Mouse (Mus musculus) common myeloid progenitor, adult 5-6 weeks (primary cell): ENCODE data around the gene Mb. TPM values are rescaled to one million over a fixed set of nuclear protein-coding genes. Genes with fewer than 3 reads are reported as not detected.

Experiments used
- ATAC-seq: replicated peaks from 2 replicates; pipeline ENCODE4 v1.8.0; 2016; ENCODE audit warnings: low read depth, mild to moderate bottlenecking, moderate TSS enrichment, inconsistent platforms; ENCODE audit not compliant: poor library complexity, severe bottlenecking
- total RNA-seq: library from RNA; stranded (forward); fragments of 200-1000, 187-1606 nt; gene quantifications from 2 replicates; pipeline ENCODE4 v1.2.3, GENCODE M21; 2017

Mb gene
- total RNA-seq, 1 experiment from 2014 or later: not detected

DNA sequence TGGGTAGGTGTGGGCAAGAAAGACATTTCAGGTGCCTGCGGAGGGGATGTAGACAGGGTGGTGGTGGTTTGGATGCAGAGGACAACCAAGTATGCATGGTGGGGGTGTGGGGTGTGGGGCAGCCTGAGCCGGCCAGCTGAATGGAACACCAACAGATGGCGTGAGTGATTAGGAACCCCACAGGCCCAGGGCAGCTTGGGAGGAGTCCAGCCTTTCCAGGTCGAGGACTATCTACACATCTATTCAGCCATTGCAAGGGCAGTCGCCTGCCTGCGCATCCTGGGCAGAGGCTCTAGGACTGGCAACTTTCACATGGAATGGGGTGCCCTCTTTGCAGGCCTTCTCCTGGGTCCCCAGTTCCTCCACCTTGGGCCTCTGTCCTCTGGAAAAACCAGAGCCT lies 15.9 kb downstream of the Mb start:
- no peak for ATAC-seq

DNA sequence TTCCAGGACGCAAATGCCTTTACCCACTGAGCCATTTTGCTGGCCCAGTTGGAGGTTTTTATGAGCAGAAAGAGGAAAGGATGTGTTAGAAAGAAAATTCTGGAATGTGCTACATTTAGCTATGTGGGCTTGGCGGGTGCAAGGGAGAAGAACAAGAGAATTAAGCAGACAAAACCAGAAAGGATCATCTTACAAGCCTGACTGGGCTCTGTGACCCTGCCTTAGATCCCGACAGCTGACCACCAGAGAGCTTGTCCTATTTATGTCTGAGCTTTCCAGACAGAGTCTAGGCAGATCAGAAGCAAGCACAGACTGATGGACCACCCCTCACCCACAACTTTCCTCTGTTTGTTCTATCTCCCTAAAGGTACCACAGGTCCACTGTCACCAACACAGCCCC lies 19.2 kb downstream of the Mb start:
- no peak for ATAC-seq

DNA sequence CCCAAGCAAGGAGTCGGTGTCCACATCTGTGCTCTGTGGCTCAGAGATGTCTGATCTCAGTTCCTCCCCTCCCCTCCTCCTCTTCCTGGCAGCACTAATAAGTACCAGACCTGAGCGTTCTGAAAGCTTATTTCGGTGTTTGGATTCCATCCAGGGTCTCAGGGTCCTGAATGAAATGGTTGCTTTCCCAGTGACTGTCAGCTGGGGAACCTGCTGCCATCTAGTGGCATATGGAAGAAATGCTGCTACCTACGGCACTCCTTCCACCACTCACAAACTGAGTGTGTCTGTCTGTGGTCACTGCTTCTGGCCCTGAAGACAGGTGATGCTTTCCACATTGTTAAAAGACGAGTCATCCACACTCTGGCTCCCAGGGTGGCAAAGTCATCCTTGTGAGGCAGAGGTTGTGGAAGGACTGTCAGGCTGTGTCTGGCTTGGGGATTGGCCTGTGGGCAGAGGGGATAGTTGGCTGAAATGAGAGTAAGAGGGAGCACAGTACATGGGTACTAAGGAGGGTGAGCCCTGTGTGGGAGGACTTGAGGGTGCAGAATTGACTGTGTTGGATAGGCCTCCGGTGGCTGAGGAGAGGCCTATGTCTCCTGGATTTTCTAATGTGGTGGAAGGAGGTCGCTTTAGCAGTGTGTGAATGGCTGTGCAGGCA lies 21.0 kb downstream of the Mb start:
- ATAC-seq: peak; percentile 56; the same call in 1 of the 2 replicates

DNA sequence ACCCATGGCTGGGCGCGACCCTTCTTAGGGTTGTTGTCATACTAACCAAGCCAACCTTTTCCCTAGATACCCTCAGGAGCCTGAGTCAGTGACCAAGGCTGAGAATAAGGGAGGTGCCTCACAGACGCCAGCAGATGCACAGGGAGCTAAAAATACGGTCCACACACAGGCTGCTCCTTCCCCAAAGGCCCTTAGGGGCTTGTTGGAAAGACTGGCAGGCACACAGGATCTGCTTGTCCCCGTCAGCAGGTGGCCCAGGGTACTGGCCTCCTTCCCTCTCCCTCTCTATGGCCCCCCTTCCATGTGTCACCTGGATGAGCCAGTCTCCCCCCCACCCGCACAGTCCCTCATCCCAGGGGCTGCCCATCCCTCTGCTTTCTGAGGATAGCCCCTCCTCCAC lies 22.8 kb downstream of the Mb start:
- ATAC-seq: no peak

DNA sequence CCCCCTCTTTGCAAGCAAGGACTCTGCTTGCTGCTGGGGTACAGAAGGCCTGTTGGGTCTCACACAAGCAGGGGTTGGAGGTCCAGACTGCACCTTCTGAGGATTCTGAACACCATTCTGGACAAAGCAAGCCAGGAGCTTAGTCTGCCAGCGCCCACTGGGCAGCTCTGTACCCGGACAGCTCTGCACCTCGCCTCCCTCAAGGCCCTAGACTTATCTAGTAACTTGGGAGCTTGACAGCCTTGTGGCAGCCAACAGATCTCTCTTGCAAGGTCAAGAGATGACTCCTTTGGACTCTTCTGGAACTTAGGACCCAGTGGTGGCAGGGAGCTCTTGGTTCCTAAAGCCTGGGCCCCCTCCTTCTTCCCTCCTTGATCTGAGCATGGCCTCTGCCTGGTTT lies 23.4 kb downstream of the Mb start:
- ATAC-seq: no peak

DNA sequence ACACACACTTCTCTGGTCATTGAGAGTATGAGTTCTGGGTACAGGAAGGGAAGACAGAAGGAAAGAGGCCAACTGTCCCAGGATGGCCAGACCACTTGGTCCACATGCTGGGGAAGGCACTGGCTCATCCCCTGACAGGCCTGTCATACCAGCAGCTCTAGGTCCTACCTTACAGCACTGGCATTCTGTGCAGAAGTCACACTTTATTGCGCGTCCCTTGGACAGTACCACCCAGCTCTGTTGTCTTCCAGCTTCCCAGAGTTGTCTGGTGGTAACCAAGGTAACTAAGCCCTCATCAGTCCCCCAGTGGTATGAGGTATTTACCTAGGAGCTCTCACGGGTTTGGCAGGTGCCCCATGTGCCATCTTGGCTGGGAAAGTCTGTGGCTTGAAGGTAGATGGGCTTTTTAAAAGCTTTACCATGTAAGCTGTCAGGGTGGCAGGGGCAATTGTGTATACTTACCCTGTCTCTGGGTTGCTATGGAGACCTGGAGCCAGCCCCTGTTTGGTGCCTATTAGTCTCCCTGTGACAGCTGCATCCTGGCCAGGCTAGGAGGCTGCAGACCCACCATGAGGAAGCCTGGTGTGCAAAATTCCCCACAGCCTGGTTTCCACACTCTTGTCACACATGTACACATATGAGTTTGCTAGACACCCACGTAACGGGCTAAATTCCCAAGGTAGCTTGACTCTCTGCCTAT lies 24.4 kb downstream of the Mb start:
- ATAC-seq: no peak

DNA sequence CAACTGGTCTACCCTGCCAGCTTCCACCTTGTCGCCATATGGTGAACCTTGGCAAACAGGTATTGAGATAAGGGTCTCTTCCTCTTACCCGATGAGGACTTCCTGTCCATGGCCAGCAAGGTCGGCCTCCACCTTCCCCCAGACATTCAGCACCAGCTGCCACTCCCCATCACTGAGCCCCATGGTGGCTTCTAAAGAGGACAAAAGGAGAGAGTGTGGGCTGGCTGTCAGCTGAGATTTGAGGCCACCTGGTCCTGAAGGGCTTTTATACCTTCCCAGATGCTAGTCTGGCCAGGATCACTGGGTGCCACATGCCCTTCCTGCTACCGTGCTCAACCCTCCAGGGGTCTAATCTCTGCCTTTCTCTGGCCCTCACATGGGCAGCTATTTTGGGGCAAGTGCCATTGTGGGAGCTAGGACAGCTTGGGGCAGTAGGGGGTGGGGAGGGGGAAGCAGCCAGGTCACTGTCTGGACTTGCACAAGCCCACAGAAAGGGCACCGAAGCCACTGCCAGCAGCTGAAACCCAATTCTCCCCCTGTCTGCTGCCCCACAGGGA lies 28.0 kb downstream of the Mb start:
- no peak for ATAC-seq

DNA sequence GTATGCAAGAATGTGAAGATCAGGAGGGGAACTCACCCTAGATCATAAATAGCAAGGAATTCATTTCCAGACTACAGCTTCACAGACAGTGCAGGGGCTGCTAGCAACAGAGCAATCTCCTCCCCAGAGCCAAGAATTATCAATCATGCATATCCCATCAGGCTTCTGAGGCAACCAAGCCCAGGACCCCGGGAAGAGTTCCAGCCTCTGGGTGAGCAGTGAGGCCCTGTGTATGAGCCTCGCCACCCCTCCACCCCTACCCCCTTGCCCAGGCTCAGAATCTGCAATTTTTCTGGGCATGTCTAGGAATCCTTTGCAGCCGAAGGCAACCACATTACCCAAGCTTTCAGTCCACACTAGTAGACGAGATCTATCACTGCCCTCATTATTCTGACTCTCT lies 28.6 kb downstream of the Mb start:
- no peak for ATAC-seq

DNA sequence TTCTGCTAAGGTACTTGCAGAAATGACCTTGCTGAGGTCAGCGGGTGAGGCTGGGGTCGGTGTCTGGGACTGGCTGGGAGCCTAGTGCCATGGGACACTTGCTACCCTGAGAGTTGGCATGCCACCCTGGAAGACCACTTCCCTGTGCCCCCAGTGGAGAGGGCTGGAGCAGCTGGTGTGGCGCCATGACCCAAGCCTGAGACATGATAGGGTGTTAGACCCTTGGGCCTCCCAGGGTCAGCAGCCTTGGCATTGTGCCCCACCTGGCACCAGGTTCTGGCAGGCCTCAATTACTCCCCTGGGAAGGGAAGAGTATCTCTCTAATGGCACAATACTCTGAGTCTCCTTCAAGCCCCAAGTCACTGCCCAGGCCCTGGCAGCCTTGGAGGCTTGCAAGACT lies 29.4 kb downstream of the Mb start:
- no peak for ATAC-seq

DNA sequence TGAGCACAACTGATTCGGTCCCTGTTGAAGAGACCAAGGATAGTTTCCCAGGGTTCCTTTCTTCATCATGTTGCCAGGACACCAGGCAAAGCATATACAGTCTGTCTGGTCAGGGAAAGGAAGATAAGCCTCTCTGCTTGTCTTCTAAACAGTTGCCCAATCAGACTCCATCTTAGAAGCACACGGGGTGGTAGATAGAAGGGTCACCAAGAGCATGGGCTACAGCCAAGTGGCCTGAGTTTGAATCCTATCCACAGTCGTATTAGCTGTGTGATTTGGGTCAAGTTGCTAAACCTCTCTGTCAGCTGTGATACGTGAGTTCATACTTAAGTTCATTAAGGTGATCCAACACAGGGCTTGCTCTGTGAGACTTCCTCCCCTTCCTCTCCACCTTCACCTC lies 30.3 kb downstream of the Mb start:
- ATAC-seq: no peak

DNA sequence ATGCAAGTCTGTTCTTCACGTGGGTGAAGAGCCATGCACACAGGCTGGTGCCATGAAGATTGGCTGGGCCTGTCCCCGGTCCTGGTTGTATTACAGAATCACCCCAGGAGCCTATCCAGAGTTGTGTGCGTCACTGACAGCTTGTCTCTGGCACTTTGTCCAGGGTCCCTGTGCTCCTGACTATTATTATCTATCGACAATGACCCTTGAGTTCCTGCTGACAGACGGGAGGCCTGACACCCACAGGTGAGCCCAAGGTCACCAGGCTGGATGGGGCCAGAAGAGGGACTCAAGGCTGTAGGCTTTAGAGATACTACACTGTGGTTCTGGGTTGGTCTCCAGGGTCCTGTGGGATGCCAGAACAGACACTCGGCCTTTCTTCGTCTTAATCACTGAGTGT lies 30.9 kb downstream of the Mb start:
- ATAC-seq: no peak

DNA sequence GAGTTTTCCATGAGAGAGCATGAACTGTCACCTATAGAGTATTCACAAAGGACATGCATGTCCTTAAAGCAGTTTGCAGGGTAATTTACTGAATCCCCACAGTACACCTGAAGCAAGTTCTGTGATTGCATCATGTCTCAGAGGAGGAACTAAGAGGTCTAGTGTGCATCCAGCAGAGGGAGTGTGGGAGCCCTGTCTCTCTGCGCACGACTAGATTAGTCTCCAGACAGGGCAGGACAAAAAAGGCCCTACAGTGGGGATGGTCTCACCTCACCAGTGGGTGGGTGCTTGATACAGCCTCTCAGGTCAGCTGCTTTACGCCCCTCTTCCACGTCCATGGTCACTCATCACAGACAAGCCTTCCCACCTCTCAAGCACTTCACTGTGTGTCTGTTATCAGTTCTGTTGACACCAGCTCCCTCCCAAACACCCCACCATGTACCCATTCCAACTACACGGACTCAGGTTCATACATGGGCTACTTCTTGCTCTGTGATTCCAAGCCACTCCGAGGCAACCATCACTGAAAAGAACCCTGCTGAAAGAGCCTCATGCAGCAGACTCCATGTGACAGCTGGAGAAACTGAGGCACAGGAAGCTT lies 31.6 kb downstream of the Mb start:
- ATAC-seq: 0 out of 2 replicates have a peak, but pooled peaks have one; percentile 32

DNA sequence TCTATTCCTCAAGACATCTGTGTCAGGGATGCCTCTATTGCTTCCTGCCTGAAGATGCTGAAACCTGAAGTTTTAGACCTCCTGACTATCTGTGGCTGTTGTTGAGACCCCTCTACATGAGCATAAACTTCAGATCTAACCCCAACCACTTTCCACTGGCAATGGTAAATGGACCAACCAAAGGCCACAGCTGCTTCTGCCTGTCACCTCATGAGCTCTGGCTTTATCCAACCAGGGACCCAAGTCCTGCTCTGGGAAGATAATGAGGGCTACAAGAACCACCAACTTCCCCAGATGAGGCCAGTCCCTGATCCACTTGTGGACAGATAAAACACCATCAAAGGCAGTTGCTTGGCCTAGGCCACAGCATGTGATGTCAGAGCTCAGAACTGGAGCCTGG lies 32.6 kb downstream of the Mb start:
- ATAC-seq: no peak

DNA sequence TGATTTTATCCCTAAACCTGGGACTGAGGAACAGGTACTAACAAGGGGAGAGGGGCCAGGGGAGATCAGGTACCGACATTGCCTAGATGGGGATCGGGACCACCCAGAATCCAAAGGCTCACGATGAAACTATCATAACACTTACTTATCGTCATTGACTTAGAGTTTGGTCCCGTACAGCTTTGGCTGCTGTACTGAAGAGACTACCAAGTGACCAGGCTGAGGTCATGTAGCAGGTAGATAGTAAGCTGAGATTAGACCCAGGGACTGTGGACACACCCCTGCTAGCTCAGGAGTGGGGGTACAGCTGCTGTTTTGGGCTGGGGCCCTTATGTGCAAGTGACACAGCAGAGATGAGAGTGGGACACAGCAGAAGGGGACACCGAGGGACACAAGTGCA lies 34.0 kb downstream of the Mb start:
- ATAC-seq: no peak

DNA sequence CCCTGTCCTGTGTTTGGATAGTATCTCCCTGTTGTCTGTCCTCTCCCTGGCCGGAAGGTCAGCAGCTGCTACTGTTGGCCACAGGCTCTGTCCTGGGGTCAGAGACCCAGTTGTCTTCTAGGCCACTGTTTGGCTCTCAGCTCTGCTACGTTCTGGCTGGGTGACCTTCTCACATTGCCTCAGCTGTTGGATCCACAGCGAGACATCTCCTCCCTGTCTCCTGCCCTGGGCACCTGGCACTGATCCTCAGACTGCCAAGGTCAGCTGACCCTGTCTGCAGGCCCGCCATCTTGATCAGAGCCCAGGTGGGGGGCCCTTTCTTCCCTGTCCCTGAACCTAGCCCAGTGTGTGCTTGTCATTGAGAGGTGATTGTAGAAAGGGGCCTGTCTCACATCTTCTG lies 35.5 kb downstream of the Mb start:
- no peak for ATAC-seq

DNA sequence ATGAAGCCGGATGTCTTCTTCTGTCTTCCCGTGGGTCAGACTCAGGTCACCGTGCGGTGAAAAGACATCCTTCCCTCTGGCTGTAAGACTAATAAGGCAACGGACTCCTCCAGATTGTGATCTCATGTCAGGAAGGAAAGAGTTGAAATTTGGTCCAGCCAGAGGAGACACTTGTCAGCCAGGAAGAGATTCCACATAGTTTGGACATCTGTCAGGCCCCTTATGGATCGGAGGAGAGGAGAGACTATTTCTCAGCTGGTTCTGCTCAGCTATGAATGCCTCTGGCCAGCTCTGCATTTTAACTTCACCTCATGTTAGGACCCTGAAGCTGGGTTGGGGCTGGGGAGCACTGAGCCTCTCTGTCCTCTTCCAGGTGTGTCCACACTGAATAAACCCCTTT lies 36.0 kb downstream of the Mb start:
- ATAC-seq: no peak

DNA sequence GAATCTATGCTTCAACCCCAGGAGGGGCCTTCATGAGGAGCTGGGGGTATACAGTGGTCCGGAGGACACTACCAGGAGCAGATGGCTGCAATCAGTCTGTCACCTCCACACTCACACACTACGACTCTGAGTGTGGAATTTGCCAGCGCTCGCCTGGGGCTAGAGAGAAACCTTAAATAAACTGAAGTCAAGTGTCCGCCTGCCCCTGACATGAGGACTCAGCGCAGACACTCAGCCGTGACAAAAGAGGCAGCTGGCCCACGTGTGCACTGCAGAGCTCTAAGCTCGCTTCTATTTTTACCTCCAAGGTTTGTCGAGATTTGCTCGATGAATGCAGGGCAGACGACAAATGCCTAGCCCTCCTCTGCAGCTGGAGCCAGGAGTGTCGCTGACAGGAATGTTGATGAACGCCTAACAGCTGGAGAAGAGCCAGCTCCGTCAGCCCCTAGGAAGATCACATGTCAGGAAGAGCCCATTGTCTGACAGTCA lies 36.7 kb downstream of the Mb start:
- ATAC-seq: no peak

DNA sequence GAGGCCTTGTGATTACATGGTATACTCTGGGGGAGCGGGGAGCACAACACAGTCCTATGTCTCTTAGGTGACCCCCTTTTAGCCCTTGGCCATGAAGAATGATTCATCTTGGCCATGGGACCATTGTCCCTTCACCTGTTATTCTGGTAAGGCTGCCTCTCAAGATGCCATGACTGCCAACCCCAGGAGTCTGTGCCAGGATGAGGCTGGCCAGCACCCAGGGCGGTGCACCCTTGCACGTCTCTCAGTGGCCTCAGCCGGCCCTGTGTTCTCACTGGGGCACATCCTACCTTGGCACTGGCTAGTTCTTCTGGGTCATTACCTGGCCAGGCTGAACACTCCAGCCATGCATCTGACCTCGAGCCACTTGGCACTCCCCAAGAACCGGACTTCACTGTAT lies 41.6 kb downstream of the Mb start:
- ATAC-seq: no peak

DNA sequence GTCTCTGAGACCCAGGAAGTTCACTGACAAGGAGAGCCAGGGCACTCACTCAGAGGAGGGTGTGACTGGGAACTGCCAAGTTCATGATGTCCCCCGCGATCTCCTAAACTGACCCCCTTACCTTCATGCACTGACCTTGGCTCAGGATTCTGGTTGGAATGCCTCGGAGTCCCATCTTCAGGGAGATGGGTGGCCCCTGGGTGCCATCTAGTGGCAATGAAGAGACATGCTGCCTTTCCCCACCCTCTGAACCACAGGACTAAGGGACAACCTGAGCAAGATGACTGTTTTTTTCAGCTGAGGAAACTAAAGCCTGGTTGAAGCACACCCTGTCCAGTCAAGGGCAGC lies 46.6 kb downstream of the Mb start:
- no peak for ATAC-seq

DNA sequence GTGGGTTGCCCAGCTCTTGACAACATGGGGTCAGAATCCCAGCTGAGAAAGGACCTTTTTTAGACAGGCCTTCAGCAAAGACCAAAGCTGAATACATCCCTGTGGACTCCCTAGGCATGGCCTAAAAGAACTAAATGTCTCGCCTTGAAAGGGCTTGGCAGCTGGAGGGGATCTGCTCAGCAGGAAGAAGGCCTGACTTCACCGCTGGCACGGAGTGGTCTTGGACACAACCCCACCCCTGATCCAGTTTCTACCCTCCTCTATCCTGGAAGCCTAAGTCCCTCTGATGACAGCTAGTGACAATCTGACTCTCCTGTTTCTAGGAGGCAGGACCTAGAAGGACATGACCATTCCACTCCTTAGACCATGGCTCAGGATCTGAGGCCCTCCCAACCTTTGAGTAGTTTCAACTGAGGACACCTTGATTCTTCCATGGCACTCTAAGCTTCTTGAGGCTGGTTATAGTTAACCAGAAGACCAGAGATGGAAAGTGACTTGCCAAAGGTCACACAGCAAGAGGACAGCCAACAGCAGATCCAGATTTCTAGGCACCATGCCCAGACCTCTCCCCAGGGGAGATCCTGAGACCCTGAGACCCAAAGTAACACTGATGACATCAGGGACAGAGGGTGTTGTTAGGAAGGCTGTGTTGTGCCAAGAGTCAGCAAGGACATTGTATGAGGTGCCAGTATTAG lies 47.1 kb downstream of the Mb start:
- no peak for ATAC-seq
